Mouse (Mus musculus) MEL (cell line): ENCODE results near the gene Slc36a4.

Experiments used
- CTCF ChIP-seq, 3 experiments: IDR thresholded peaks in 2 of 3; conservative IDR thresholded peaks in 1 of 3; 2 replicates each; pipeline ENCODE4 v1.5.1; 2011 to 2012; ENCODE audit warnings: low read length in 3 of 3, low read depth in 2 of 3, mild to moderate bottlenecking in 2 of 3, improper control_type of control experiment in 1 of 3, inconsistent platforms in 1 of 3, mixed read lengths in 1 of 3, moderate library complexity in 1 of 3; ENCODE audit not compliant: control insufficient read depth in 1 of 3, insufficient read depth in 1 of 3, poor library complexity in 1 of 3, severe bottlenecking in 1 of 3
- EP300 ChIP-seq, 2 experiments: IDR thresholded peaks; 2 replicates each; pipeline ENCODE4 v1.6.1; 2011; ENCODE audit warnings: improper control_type of control experiment in 2 of 2, low read length in 2 of 2, low read depth in 1 of 2, mild to moderate bottlenecking in 1 of 2
- POLR2AphosphoS2 ChIP-seq: IDR thresholded peaks from 2 replicates; pipeline ENCODE4 v1.6.1; 2011; ENCODE audit warnings: low read length, improper control_type of control experiment

DNA sequence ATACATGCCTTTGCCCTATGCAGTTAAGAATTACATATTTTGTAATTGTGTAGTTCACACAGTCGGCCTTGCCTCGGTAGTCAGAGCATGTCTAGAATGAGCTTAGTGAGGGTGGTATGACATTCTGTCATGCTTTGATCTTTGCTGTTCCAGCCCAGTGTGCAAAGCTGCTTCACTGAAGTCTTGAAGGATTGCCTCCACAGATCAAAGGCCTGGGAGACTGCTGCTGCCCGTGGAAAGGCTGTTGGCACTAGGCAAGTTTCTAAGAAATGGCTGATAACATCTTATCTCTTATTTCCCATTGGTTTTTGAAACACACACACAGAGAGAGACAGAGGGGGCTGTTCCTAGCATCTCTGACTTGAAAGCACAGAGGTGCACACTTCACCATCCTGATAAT lies 76.7 kb downstream of the Slc36a4 start:
- TF ChIP-seq POLR2AphosphoS2 (no peak), EP300 (IDR thresholded peaks at IDR 0.05; ENCODE audit: low read depth in 1 of 2, low read length in 2 of 2) (no peak), CTCF (IDR thresholded peaks at IDR 0.05 in 2 of 3, conservative IDR thresholded peaks at IDR 0.05 in 1 of 3; ENCODE audit: control insufficient read depth in 1 of 3, insufficient read depth in 1 of 3, low read depth in 2 of 3, low read length in 3 of 3, poor library complexity in 1 of 3, severe bottlenecking in 1 of 3) (no peak)
